Mouse (Mus musculus) neural tube, embryonic 12.5 days (tissue): ENCODE measurements at regions not wholly inside any gene's neighbourhood (a gene's known extent, or its start where the extent isn't known, plus 50 kb on each side); places are given as distances from the start of the nearest gene placed in this dataset.

Source experiments
- ATAC-seq: fragments of 200-750 bp; cut with Nextera tagmentation; 2 replicates; pipeline ENCODE4 v1.8.0; 2017; ENCODE audit warnings: low read depth, mild to moderate bottlenecking, moderate TSS enrichment, moderate library complexity; ENCODE audit not compliant: low FRiP score
- H3K27ac ChIP-seq: fragments of 300-500 bp; sonication (generic); 2 replicates; pipeline ENCODE4 v1.5.1; 2016
- H3K27me3 ChIP-seq: fragments of 300-500 bp; sonication (generic); replicated peaks from 2 replicates; pipeline ENCODE4 v1.6.1; 2016; ENCODE audit warnings: mild to moderate bottlenecking
- H3K36me3 ChIP-seq: fragments of 300-500 bp; sonication (generic); 2 replicates; pipeline ENCODE4 v1.6.1; 2016; ENCODE audit warnings: mild to moderate bottlenecking
- H3K4me1 ChIP-seq: fragments of 300-500 bp; sonication (generic); 2 replicates; pipeline ENCODE4 v1.6.1; 2016
- H3K4me2 ChIP-seq: fragments of 300-500 bp; sonication (generic); replicated peaks from 2 replicates; pipeline ENCODE4 v1.6.1; 2016; ENCODE audit warnings: mild to moderate bottlenecking
- H3K4me3 ChIP-seq: fragments of 300-500 bp; sonication (generic); 2 replicates; pipeline ENCODE4 v1.5.1; 2016
- H3K9ac ChIP-seq: fragments of 300-500 bp; sonication (generic); 2 replicates; pipeline ENCODE4 v1.6.1; 2016; ENCODE audit warnings: mild to moderate bottlenecking
- H3K9me3 ChIP-seq: fragments of 300-500 bp; sonication (generic); 2 replicates; pipeline ENCODE4 v1.6.1; 2016; ENCODE audit warnings: mild to moderate bottlenecking
- WGBS: fragments of 180-500 bp; shearing (Covaris S2); methylation state at CpG from one replicate; pipeline ENCODE4 v1.1.7; 2016; 5-methylcytosine and 5-hydroxymethylcytosine counted together

- Histone ChIP-seq H3K9me3 (no peaks in the 10 kb centered on the region), H3K27ac (peak overlapping the region; percentile 81), H3K4me1 (peaks cover 9% of the 10 kb centered on the region; the same call in 1 of the 2 replicates), H3K27me3 (no peaks in the 10 kb centered on the region), H3K9ac (peak overlapping the region; percentile 33; the same call in 1 of the 2 replicates), H3K36me3 (no peaks in the 10 kb centered on the region), H3K4me2 (peak overlapping the region; percentile 59), H3K4me3 (0 out of 2 replicates have a peak overlapping the region, but pooled peaks have one; percentile 3)
- no peak for ATAC-seq
- 3% methylated on average over 5 of the region's 5 CpGs for WGBS
These were observed 63.9 kb downstream of the Ddx3x start for GRCm38 (mm10) chrX:13344701-13345100.

- Histone ChIP-seq H3K9ac (peak overlapping the region; percentile 33; the same call in 1 of the 2 replicates), H3K9me3 (no peaks in the 10 kb centered on the region), H3K27me3 (no peaks in the 10 kb centered on the region), H3K4me1 (peaks cover 9% of the 10 kb centered on the region; the same call in 1 of the 2 replicates), H3K4me2 (peak overlapping the region; percentile 59), H3K27ac (peak overlapping the region; percentile 81), H3K4me3 (0 out of 2 replicates have a peak overlapping the region, but pooled peaks have one; percentile 3), H3K36me3 (no peaks in the 10 kb centered on the region)
- peak; percentile 7; the same call in 1 of the 2 replicates for ATAC-seq
- WGBS = 9% methylated on average over 5 of the region's 5 CpGs
These were observed 64.4 kb downstream of the Ddx3x start for GRCm38 (mm10) chrX:13345126-13345525.

GRCm38 (mm10) chrX:13346011-13346631 lies 65.4 kb downstream of the Ddx3x start:
- Histone ChIP-seq H3K4me3 (0 out of 2 replicates have a peak overlapping the region, but pooled peaks have one; percentile 5), H3K9ac (0 out of 2 replicates have a peak overlapping the region, but pooled peaks have one; percentile 29), H3K4me2 (peak overlapping the region; percentile 59), H3K27ac (peak overlapping the region; percentile 81), H3K9me3 (no peaks in the 10 kb centered on the region), H3K4me1 (peaks cover 9% of the 10 kb centered on the region; the same call in 1 of the 2 replicates), H3K27me3 (no peaks in the 10 kb centered on the region), H3K36me3 (no peaks in the 10 kb centered on the region)
- peak; percentile 71 for ATAC-seq
- WGBS = 6% methylated on average over 19 of the region's 21 CpGs

- H3K27me3 ChIP-seq = no peaks in the 10 kb centered on the region
- H3K4me1 ChIP-seq = peaks cover 9% of the 10 kb centered on the region; the same call in 1 of the 2 replicates
- H3K4me2 ChIP-seq = peak overlapping the region; percentile 59
- H3K27ac ChIP-seq = peak overlapping the region; percentile 81
- 0 out of 2 replicates have a peak overlapping the region, but pooled peaks have one; percentile 5 for H3K4me3 ChIP-seq
- 12% methylated on average over 5 of the region's 5 CpGs for WGBS
- H3K36me3 ChIP-seq = no peaks in the 10 kb centered on the region
- no peak; the same call in 1 of the 2 replicates for ATAC-seq
- H3K9me3 ChIP-seq = no peaks in the 10 kb centered on the region
- no peak overlapping the region for H3K9ac ChIP-seq
These were observed 65.9 kb downstream of the Ddx3x start for GRCm38 (mm10) chrX:13346696-13347026.

GRCm38 (mm10) chrX:13347027-13347840 lies 66.5 kb downstream of the Ddx3x start:
- H3K9me3 ChIP-seq = no peaks in the 10 kb centered on the region
- 6% methylated on average over 27 of the region's 27 CpGs for WGBS
- ATAC-seq = peak; percentile 90
- peak overlapping the region; percentile 29 for H3K4me3 ChIP-seq
- peak overlapping the region; percentile 48 for H3K9ac ChIP-seq
- no peaks in the 10 kb centered on the region for H3K27me3 ChIP-seq
- H3K4me1 ChIP-seq = peaks cover 9% of the 10 kb centered on the region; the same call in 1 of the 2 replicates
- H3K27ac ChIP-seq = peak overlapping the region; percentile 81
- peak overlapping the region; percentile 59 for H3K4me2 ChIP-seq
- no peaks in the 10 kb centered on the region for H3K36me3 ChIP-seq

- no peaks in the 10 kb centered on the region for H3K9me3 ChIP-seq
- H3K9ac ChIP-seq = no peak overlapping the region
- no peaks in the 10 kb centered on the region for H3K27me3 ChIP-seq
- H3K4me3 ChIP-seq = no peak overlapping the region
- no peak for ATAC-seq
- H3K36me3 ChIP-seq = no peaks in the 10 kb centered on the region
- no peak overlapping the region for H3K27ac ChIP-seq
- H3K4me1 ChIP-seq = peaks cover 9% of the 10 kb centered on the region; the same call in 1 of the 2 replicates
- no peak overlapping the region for H3K4me2 ChIP-seq
- 69% methylated on average over 1 of the region's 1 CpGs for WGBS
These were observed 67.6 kb downstream of the Ddx3x start for GRCm38 (mm10) chrX:13348415-13348814.

GRCm38 (mm10) chrX:13350461-13350860 lies 69.7 kb downstream of the Ddx3x start:
- ATAC-seq = no peak
- 0 out of 2 replicates have a peak, but pooled peaks cover 9% of the 10 kb centered on the region for H3K4me1 ChIP-seq
- no peaks in the 10 kb centered on the region for H3K36me3 ChIP-seq
- H3K27me3 ChIP-seq = no peaks in the 10 kb centered on the region
- no peak overlapping the region for H3K4me2 ChIP-seq
- H3K4me3 ChIP-seq = no peak overlapping the region
- 85% methylated on average over 3 of the region's 3 CpGs for WGBS
- H3K9ac ChIP-seq = no peak overlapping the region
- no peaks in the 10 kb centered on the region for H3K9me3 ChIP-seq
- no peak overlapping the region for H3K27ac ChIP-seq

- H3K9me3 ChIP-seq = no peaks in the 10 kb centered on the region
- 44% methylated on average over 5 of the region's 5 CpGs for WGBS
- no peak overlapping the region for H3K4me3 ChIP-seq
- no peak for ATAC-seq
- H3K4me2 ChIP-seq = no peak overlapping the region
- H3K36me3 ChIP-seq = no peaks in the 10 kb centered on the region
- no peak overlapping the region for H3K27ac ChIP-seq
- no peaks in the 10 kb centered on the region for H3K27me3 ChIP-seq
- H3K4me1 ChIP-seq = no peaks in the 10 kb centered on the region
- no peak overlapping the region for H3K9ac ChIP-seq
These were observed 76.5 kb downstream of the Ddx3x start for GRCm38 (mm10) chrX:13357149-13357783.

GRCm38 (mm10) chrX:13357973-13358372 lies 77.2 kb downstream of the Ddx3x start:
- H3K4me2 ChIP-seq = no peak overlapping the region
- H3K27me3 ChIP-seq = no peaks in the 10 kb centered on the region
- H3K36me3 ChIP-seq = no peaks in the 10 kb centered on the region
- no peak for ATAC-seq
- no peak overlapping the region for H3K9ac ChIP-seq
- H3K9me3 ChIP-seq = no peaks in the 10 kb centered on the region
- no peak overlapping the region for H3K27ac ChIP-seq
- no peaks in the 10 kb centered on the region for H3K4me1 ChIP-seq
- no peak overlapping the region for H3K4me3 ChIP-seq
- WGBS = 84% methylated on average over 3 of the region's 3 CpGs

- H3K9ac ChIP-seq = no peak overlapping the region
- H3K9me3 ChIP-seq = no peaks in the 10 kb centered on the region
- no peaks in the 10 kb centered on the region for H3K4me1 ChIP-seq
- H3K27ac ChIP-seq = no peak overlapping the region
- H3K4me2 ChIP-seq = no peak overlapping the region
- no peak overlapping the region for H3K4me3 ChIP-seq
- H3K27me3 ChIP-seq = no peaks in the 10 kb centered on the region
- 95% methylated on average over 5 of the region's 5 CpGs for WGBS
- no peak for ATAC-seq
- no peaks in the 10 kb centered on the region for H3K36me3 ChIP-seq
These were observed 79.7 kb downstream of the Ddx3x start for GRCm38 (mm10) chrX:13360436-13360835.

GRCm38 (mm10) chrX:13370319-13370718 lies 89.5 kb downstream of the Ddx3x start:
- Histone ChIP-seq H3K4me3 (no peak overlapping the region), H3K27me3 (no peaks in the 10 kb centered on the region), H3K9me3 (no peaks in the 10 kb centered on the region), H3K9ac (no peak overlapping the region), H3K36me3 (no peaks in the 10 kb centered on the region), H3K4me1 (no peaks in the 10 kb centered on the region), H3K4me2 (no peak overlapping the region), H3K27ac (no peak overlapping the region)
- ATAC-seq = no peak
- 87% methylated on average over 4 of the region's 4 CpGs for WGBS

GRCm38 (mm10) chrX:13372752-13373151 lies 92.0 kb downstream of the Ddx3x start:
- H3K4me1 ChIP-seq = no peaks in the 10 kb centered on the region
- no peak overlapping the region for H3K9ac ChIP-seq
- H3K36me3 ChIP-seq = no peaks in the 10 kb centered on the region
- ATAC-seq = no peak
- H3K27ac ChIP-seq = no peak overlapping the region
- H3K27me3 ChIP-seq = no peaks in the 10 kb centered on the region
- 89% methylated on average over 4 of the region's 4 CpGs for WGBS
- no peak overlapping the region for H3K4me3 ChIP-seq
- H3K4me2 ChIP-seq = no peak overlapping the region
- no peaks in the 10 kb centered on the region for H3K9me3 ChIP-seq
